Mouse (Mus musculus) hindbrain, embryonic 16.5 days (tissue): ENCODE data around the gene Gabarapl2. TPM values are rescaled to one million over a fixed set of nuclear protein-coding genes. Genes with fewer than 3 reads are reported as not detected.

ENCODE experiments used
- ATAC-seq: fragments of 200-750 bp; cut with Nextera tagmentation; 2 replicates; pipeline ENCODE4 v1.8.0; 2017; ENCODE audit warnings: moderate TSS enrichment, moderate library complexity
- H3K27ac ChIP-seq: fragments of 300-500 bp; sonication (generic); 2 replicates; pipeline ENCODE4 v1.5.1; 2014; ENCODE audit warnings: low read depth, mild to moderate bottlenecking, control low read depth, low read length, moderate library complexity
- H3K27me3 ChIP-seq: fragments of 300-500 bp; sonication (generic); replicated peaks from 2 replicates; pipeline ENCODE4 v1.6.1; 2014; ENCODE audit warnings: low read length; ENCODE audit not compliant: control insufficient read depth, insufficient read depth
- H3K36me3 ChIP-seq: fragments of 300-500 bp; sonication (generic); 2 replicates; pipeline ENCODE4 v1.6.1; 2014; ENCODE audit warnings: mild to moderate bottlenecking, low read length, moderate library complexity, mixed read lengths; ENCODE audit not compliant: control insufficient read depth, insufficient read depth
- H3K4me1 ChIP-seq: fragments of 300-500 bp; sonication (generic); 2 replicates; pipeline ENCODE4 v1.6.1; 2014; ENCODE audit warnings: low read depth, low read length; ENCODE audit not compliant: control insufficient read depth, insufficient read depth
- H3K4me2 ChIP-seq: fragments of 300-500 bp; sonication (generic); 2 replicates; pipeline ENCODE4 v1.6.1; 2014; ENCODE audit warnings: mild to moderate bottlenecking, low read length, control low read depth, moderate library complexity
- H3K4me3 ChIP-seq: fragments of 300-500 bp; sonication (generic); 2 replicates; pipeline ENCODE4 v1.5.1; 2014; ENCODE audit warnings: mild to moderate bottlenecking, low read length, control low read depth, moderate library complexity
- H3K9ac ChIP-seq: fragments of 300-500 bp; sonication (generic); 2 replicates; pipeline ENCODE4 v1.6.1; 2014; ENCODE audit warnings: low read depth, mild to moderate bottlenecking, control low read depth, low read length, moderate library complexity
- H3K9me3 ChIP-seq: fragments of 300-500 bp; sonication (generic); 2 replicates; pipeline ENCODE4 v1.6.1; 2014; ENCODE audit warnings: mild to moderate bottlenecking, low read length, moderate library complexity; ENCODE audit not compliant: control insufficient read depth
- WGBS: fragments of 180-500 bp; shearing (Covaris S2); extraction: QIAGEN DNeasy Blood & Tissue Kit; methylation state at CpG from one replicate; pipeline ENCODE4 v1.1.7; 2014; 5-methylcytosine and 5-hydroxymethylcytosine counted together
- polyA plus RNA-seq: library from polyadenylated mRNA; unstranded; fragments of >200 nt; fragmentation: Nextera tagmentation; extraction: Ambion mirVana; gene quantifications from 2 replicates; pipeline ENCODE4 v1.2.1, GENCODE M21; 2015

The Gabarapl2 gene
- polyA plus RNA-seq, 1 experiment from 2014 or later: 469 TPM

- peaks cover 8% of the 10 kb centered on the region for H3K36me3 ChIP-seq
- WGBS: 70% methylated on average over 3 of the region's 3 CpGs
- ATAC-seq: no peak
- no peak overlapping the region for H3K9ac ChIP-seq
- no peak overlapping the region for H3K4me3 ChIP-seq
- no peaks in the 10 kb centered on the region for H3K27me3 ChIP-seq
- no peaks in the 10 kb centered on the region for H3K9me3 ChIP-seq
- no peaks in the 10 kb centered on the region for H3K4me1 ChIP-seq
- no peak overlapping the region for H3K4me2 ChIP-seq
- H3K27ac ChIP-seq: no peak overlapping the region
These were observed 20.8 kb downstream of the Gabarapl2 start for GRCm38 (mm10) chr8:111961330-111961729.

- 81% methylated on average over 1 of the region's 1 CpGs for WGBS
- no peaks in the 10 kb centered on the region for H3K27me3 ChIP-seq
- no peak for ATAC-seq
- no peak overlapping the region for H3K4me3 ChIP-seq
- H3K36me3 ChIP-seq: no peaks in the 10 kb centered on the region
- H3K27ac ChIP-seq: no peak overlapping the region
- no peaks in the 10 kb centered on the region for H3K4me1 ChIP-seq
- H3K9ac ChIP-seq: no peak overlapping the region
- H3K4me2 ChIP-seq: no peak overlapping the region
- H3K9me3 ChIP-seq: no peaks in the 10 kb centered on the region
These were observed 22.1 kb downstream of the Gabarapl2 start for GRCm38 (mm10) chr8:111962589-111962988.

GRCm38 (mm10) chr8:111963091-111963490, 22.6 kb downstream of the Gabarapl2 start:
- Histone ChIP-seq H3K9ac (no peak overlapping the region), H3K4me1 (no peaks in the 10 kb centered on the region), H3K27me3 (no peaks in the 10 kb centered on the region), H3K4me3 (no peak overlapping the region), H3K36me3 (no peaks in the 10 kb centered on the region), H3K9me3 (no peaks in the 10 kb centered on the region), H3K4me2 (no peak overlapping the region), H3K27ac (no peak overlapping the region)
- WGBS: 57% methylated on average over 10 of the region's 10 CpGs
- ATAC-seq: no peak

GRCm38 (mm10) chr8:111963546-111963945, 23.0 kb downstream of the Gabarapl2 start:
- Histone ChIP-seq H3K9ac (no peak overlapping the region), H3K27ac (no peak overlapping the region), H3K4me1 (no peaks in the 10 kb centered on the region), H3K4me2 (no peak overlapping the region), H3K9me3 (no peaks in the 10 kb centered on the region), H3K36me3 (0 out of 2 replicates have a peak, but pooled peaks cover 3% of the 10 kb centered on the region), H3K27me3 (no peaks in the 10 kb centered on the region), H3K4me3 (no peak overlapping the region)
- ATAC-seq: no peak
- 80% methylated on average over 4 of the region's 4 CpGs for WGBS

- WGBS: 60% methylated on average over 5 of the region's 5 CpGs
- Histone ChIP-seq H3K27ac (no peak overlapping the region), H3K4me1 (no peaks in the 10 kb centered on the region), H3K4me2 (no peak overlapping the region), H3K27me3 (no peaks in the 10 kb centered on the region), H3K4me3 (no peak overlapping the region), H3K36me3 (0 out of 2 replicates have a peak, but pooled peaks cover 3% of the 10 kb centered on the region), H3K9ac (no peak overlapping the region), H3K9me3 (no peaks in the 10 kb centered on the region)
- no peak for ATAC-seq
These were observed 23.8 kb downstream of the Gabarapl2 start for GRCm38 (mm10) chr8:111964351-111964750.

- 77% methylated on average over 7 of the region's 7 CpGs for WGBS
- no peak for ATAC-seq
These were observed 24.5 kb downstream of the Gabarapl2 start for GRCm38 (mm10) chr8:111964849-111965561.

GRCm38 (mm10) chr8:111967246-111967870, 26.9 kb downstream of the Gabarapl2 start:
- no peaks in the 10 kb centered on the region for H3K9me3 ChIP-seq
- no peaks in the 10 kb centered on the region for H3K4me1 ChIP-seq
- no peak overlapping the region for H3K27ac ChIP-seq
- no peak overlapping the region for H3K4me3 ChIP-seq
- H3K9ac ChIP-seq: no peak overlapping the region
- no peak overlapping the region for H3K4me2 ChIP-seq
- ATAC-seq: no peak
- H3K27me3 ChIP-seq: no peaks in the 10 kb centered on the region
- peaks cover 6% of the 10 kb centered on the region; the same call in 1 of the 2 replicates for H3K36me3 ChIP-seq
- 88% methylated on average over 5 of the region's 5 CpGs for WGBS

More at GRCm38 (mm10) chr8:111964849-111965561, 24.5 kb downstream of the Gabarapl2 start:
- H3K9ac ChIP-seq: no peak overlapping the region
- no peak overlapping the region for H3K27ac ChIP-seq
- H3K9me3 ChIP-seq: no peaks in the 10 kb centered on the region
- H3K27me3 ChIP-seq: no peaks in the 10 kb centered on the region
- 0 out of 2 replicates have a peak, but pooled peaks cover 3% of the 10 kb centered on the region for H3K36me3 ChIP-seq
- no peak overlapping the region for H3K4me3 ChIP-seq
- no peaks in the 10 kb centered on the region for H3K4me1 ChIP-seq
- no peak overlapping the region for H3K4me2 ChIP-seq

- Histone ChIP-seq H3K4me2 (no peak overlapping the region), H3K4me1 (no peaks in the 10 kb centered on the region), H3K27me3 (no peaks in the 10 kb centered on the region), H3K36me3 (peaks cover 7% of the 10 kb centered on the region; the same call in 1 of the 2 replicates), H3K27ac (no peak overlapping the region), H3K4me3 (no peak overlapping the region), H3K9me3 (no peaks in the 10 kb centered on the region), H3K9ac (no peak overlapping the region)
- WGBS: 84% methylated on average over 10 of the region's 10 CpGs
- no peak for ATAC-seq
These were observed 28.0 kb downstream of the Gabarapl2 start for GRCm38 (mm10) chr8:111968541-111968940.

GRCm38 (mm10) chr8:111968991-111969390, 28.5 kb downstream of the Gabarapl2 start:
- H3K9me3 ChIP-seq: no peaks in the 10 kb centered on the region
- H3K27ac ChIP-seq: no peak overlapping the region
- no peak overlapping the region for H3K9ac ChIP-seq
- H3K4me2 ChIP-seq: no peak overlapping the region
- H3K4me1 ChIP-seq: no peaks in the 10 kb centered on the region
- H3K4me3 ChIP-seq: no peak overlapping the region
- 40% methylated on average over 5 of the region's 5 CpGs for WGBS
- H3K36me3 ChIP-seq: peaks cover 8% of the 10 kb centered on the region; the same call in 1 of the 2 replicates
- ATAC-seq: no peak
- no peaks in the 10 kb centered on the region for H3K27me3 ChIP-seq
